Mouse (Mus musculus) Patski (cell line): Measurements from ENCODE around the gene Hoxc5. TPM values are rescaled to one million over a fixed set of nuclear protein-coding genes. Genes with fewer than 3 reads are reported as not detected.
A peak's percentile ranks its signal among the peaks of the same experiment; 100 is the strongest.

Experiments used
- ATAC-seq: fragments of 100-300 bp; one replicate; pipeline ENCODE4 v1.8.0; 2021
- CTCF ChIA-PET: fragments of 350-600 bp; sonication (Branson Sonifier 250); formaldehyde crosslinking; loops from one replicate; lab custom pipeline; 2022; ENCODE audit warnings: inconsistent platforms; lab: Charles Lee
- POLR2A ChIA-PET: fragments of 350-600 bp; sonication (Branson Sonifier 250); formaldehyde crosslinking; loops from one replicate; lab custom pipeline; 2022; ENCODE audit warnings: antibody characterized with exemption, inconsistent platforms; lab: Charles Lee
- DNase-seq: peaks from one replicate; pipeline ENCODE4 v3.0.0-alpha.2; 2011; ENCODE audit warnings: low read depth, low spot score
- H3K27me3 ChIP-seq: fragments of 371-371 bp; one replicate; pipeline ENCODE4 v1.5.1; 2021
- CTCF ChIP-seq: fragments of 100-300 bp; IDR thresholded peaks from one replicate; pipeline ENCODE4 v1.5.1; 2021
- in situ Hi-C: fragments of 300-500 bp; cut with MboI; formaldehyde crosslinking; loops from 3 replicates; pipeline ENCODE4 v1.11.1; 2018; ENCODE audit warnings: low pct_unique_long_range_greater_than_20kb, mixed read lengths
- polyA plus RNA-seq: library from polyadenylated mRNA; unstranded; gene quantifications from one replicate; pipeline ENCODE4 v1.2.3, GENCODE M21; 2021

Hoxc5 gene
- polyA plus RNA-seq, 1 experiment from 2014 or later: 0.56 TPM

DNA sequence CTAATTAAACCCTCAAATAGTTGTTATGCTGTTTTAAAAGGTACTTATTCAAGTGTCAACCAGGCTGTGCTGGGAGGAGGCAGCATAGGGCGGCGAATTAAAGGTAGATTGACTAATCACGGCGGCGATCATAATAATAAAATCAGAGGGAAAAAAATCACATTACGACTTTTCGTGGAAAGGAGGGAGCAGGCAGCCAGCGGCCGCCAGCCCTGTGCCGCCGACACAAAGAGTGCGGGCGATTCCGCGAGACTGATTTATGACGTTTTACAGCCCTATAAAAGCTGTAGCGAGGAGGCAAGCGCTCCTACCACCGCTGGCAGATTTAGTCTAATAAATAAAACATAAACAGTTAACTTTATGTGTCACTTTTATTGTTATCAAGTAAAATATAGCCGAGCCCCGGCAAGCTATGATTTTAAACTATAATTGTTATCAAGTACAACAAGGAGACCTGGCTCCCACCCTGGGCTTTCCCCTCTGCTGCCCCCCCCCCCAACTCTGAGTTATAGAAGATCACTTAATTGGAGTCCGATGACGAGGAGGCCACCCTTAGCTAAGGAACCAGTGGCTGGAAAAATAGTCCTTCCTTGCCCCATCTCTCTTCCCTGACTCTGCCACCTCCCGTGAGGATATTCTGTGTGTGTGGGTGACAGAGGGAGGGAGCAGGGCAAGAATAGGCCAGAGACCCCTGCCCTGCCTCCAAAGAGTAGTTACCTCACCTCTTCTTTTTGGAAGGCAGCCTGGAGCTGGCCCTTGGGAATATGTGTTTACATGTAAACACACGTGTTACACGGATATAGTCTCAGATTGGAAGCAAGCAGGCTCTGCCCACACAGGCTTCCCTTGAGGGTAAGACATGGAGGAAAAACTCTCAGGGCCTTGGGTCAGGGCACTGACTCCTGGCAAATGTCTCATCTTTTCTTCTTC, 65.7 kb downstream of the Hoxc5 start:
- in situ Hi-C loops: no loop called here
- no peak for ATAC-seq

DNA sequence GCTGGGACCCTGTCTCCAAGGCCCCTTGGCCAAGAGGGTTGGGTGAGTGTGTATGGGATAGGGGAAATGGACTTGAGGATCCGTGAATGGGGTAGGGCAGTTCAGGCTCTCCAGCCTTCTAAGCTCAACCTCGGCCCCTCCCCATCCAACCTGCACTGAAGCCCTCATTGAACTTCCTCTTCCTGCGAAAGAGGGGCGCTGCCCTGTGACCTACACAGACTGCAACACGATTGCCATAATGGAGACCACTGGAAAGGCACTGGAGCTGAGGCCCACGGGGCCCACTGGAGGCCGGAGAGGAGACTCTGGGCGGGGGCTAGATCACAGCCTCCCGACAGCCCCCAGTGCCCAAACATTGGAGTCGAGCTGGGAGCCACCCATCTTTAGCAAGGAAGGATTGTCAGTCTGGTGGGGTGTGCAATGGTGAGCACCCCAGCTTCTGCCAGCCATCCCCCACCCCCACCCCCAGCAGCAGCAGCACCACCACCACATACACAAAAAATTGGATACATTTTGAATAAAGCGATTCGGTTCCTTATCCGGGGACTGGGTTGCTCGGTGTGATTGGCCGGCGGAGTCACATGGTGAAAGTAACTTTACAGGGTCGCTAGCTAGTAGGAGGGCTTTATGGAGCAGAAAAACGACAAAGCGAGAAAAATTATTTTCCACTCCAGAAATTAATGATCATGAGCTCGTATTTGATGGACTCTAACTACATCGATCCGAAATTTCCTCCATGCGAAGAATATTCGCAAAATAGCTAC, 67.0 kb downstream of the Hoxc5 start:
- ChIA-PET CTCF (interaction anchor here (1.3 kb wide), 1 partner anchor 9 kb away, joined by 4 read pairs; no protein-coding TSS in a partner anchor), POLR2A (interaction anchor here (0.8 kb wide), 1 partner anchor 44 kb away, joined by 3 read pairs; no protein-coding TSS in a partner anchor)
- no peaks in the 10 kb centered on the region for H3K27me3 ChIP-seq
- no peak for DNase-seq
- TF ChIP-seq CTCF: no peak
- ATAC-seq: no peak
- in situ Hi-C loops: no loop called here

More for the DNA sequence above, 65.7 kb downstream of the Hoxc5 start:
- TF ChIP-seq CTCF: no peak
- H3K27me3 ChIP-seq: no peaks in the 10 kb centered on the region
- ChIA-PET POLR2A (no interaction called here), CTCF (no interaction called here)
- DNase-seq: no peak

DNA sequence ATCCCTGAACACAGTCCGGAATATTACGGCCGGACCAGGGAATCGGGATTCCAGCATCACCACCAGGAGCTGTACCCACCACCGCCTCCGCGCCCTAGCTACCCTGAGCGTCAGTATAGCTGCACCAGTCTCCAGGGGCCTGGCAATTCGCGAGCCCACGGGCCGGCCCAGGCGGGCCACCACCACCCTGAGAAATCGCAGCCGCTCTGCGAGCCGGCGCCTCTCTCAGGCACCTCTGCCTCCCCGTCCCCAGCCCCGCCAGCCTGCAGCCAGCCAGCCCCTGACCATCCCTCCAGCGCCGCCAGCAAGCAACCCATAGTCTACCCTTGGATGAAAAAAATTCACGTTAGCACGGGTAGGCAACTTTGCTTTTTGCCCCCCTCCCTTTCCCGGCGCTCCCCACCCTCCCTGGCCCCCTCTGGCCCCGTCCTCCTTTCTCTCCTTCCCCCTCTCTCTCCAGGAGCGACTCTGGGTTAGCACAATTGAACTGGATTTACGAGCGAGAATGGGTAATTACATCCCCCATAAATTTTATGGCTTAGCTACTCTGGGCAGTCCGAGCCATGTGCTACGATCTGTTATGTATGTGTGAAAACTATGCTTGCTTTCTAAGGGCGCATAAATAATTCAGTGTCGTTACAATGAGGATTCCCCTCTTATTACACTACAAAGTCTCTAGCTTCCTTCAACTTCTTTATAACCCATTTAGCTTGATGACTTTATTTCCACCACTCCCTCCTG, 67.7 kb downstream of the Hoxc5 start:
- ChIA-PET POLR2A (interaction anchor here (0.8 kb wide), 1 partner anchor 43 kb away, joined by 3 read pairs; no protein-coding TSS in a partner anchor), CTCF (interaction anchor here (1.3 kb wide), 1 partner anchor 9 kb away, joined by 4 read pairs; no protein-coding TSS in a partner anchor)
- ATAC-seq: peak; percentile 29
- TF ChIP-seq CTCF: no peak
- H3K27me3 ChIP-seq: no peaks in the 10 kb centered on the region
- DNase-seq: no peak
- in situ Hi-C loops: no loop called here

DNA sequence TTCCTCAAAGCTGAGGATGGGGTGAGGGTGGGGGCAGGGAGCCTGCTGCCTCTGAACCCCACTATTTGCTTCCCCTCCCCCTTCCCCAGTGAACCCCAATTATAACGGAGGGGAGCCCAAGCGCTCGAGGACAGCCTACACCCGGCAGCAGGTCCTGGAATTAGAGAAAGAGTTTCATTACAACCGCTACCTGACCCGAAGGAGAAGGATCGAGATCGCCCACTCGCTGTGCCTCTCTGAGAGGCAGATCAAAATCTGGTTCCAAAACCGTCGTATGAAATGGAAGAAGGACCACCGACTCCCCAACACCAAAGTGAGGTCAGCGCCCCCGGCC, 68.3 kb downstream of the Hoxc5 start:
- no peaks in the 10 kb centered on the region for H3K27me3 ChIP-seq
- ChIA-PET CTCF (no interaction called here), POLR2A (no interaction called here)
- ATAC-seq (no peak), DNase-seq (no peak)
- no peak for TF ChIP-seq CTCF
- in situ Hi-C loops: no loop called here

GRCm38 (mm10) chr15:103037579-103037978, 70.3 kb downstream of the Hoxc5 start:
- DNase-seq (no peak), ATAC-seq (no peak)
- POLR2A ChIA-PET: no interaction called here
- TF ChIP-seq CTCF: no peak
- CTCF ChIA-PET: interaction anchor here (1.8 kb wide), 1 partner anchor 31 kb away, joined by 4 read pairs; no protein-coding TSS in a partner anchor
- no peaks in the 10 kb centered on the region for H3K27me3 ChIP-seq
- in situ Hi-C loops: no loop called here

- in situ Hi-C loops: no loop called here
- H3K27me3 ChIP-seq: no peaks in the 10 kb centered on the region
- CTCF ChIA-PET: interaction anchor here (1.8 kb wide), 1 partner anchor 30 kb away, joined by 4 read pairs; no protein-coding TSS in a partner anchor
- no peak for TF ChIP-seq CTCF
- POLR2A ChIA-PET: interaction anchor here (0.7 kb wide), 1 partner anchor 99 kb away, joined by 3 read pairs; no protein-coding TSS in a partner anchor
- ATAC-seq: no peak
- no peak for DNase-seq
Measured at GRCm38 (mm10) chr15:103038701-103039480, 71.6 kb downstream of the Hoxc5 start.

DNA sequence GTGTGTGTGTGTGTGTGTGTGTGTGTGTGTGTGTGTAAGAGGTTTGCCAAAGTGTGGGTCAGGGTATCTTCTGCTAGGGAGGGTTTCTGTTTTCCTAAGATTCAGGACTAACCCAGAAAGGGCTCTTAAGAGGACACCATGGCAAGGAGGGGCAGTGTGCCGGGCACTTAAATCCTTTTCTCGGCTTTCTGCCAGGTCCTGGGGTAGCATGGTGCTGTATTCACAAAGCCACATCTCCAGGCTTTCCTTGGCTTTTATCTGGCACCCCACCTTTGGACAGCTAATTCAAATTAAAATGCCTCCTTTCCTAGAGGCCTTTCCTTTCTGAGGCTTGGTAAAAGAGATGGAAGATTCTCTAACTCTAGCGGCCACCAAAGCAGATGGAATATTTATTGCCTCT, 72.4 kb downstream of the Hoxc5 start:
- POLR2A ChIA-PET: interaction anchor here (0.6 to 0.7 kb wide), 2 partner anchors 14 to 98 kb away, joined by 3 to 9 read pairs; no protein-coding TSS in a partner anchor
- no peak for ATAC-seq

DNA sequence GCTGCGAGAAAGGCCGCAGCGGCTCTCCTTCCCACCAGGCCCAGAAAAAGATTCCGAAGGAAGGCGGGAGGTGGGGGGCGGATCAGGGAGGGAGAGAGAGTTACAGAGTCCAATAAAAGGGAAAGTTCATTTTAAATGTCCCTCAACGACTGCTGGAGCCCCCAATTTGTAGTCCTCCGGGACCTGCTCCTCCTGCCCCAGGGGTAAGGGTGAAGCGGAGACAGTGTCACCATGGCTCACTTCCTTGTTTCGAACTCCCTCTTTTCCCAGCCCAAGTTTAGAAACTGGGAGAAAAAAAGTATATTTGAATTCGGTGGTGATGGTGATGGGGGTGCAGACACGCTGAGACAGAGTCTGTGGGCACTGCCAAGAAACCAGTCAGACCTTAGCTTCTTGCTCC, 73.4 kb downstream of the Hoxc5 start:
- TF ChIP-seq CTCF: no peak
- ChIA-PET POLR2A (no interaction called here), CTCF (no interaction called here)
- DNase-seq (no peak), ATAC-seq (no peak)
- H3K27me3 ChIP-seq: no peaks in the 10 kb centered on the region
- in situ Hi-C loops: no loop called here

More for the DNA sequence above, 72.4 kb downstream of the Hoxc5 start:
- in situ Hi-C loops: no loop called here
- CTCF ChIA-PET: no interaction called here
- H3K27me3 ChIP-seq: no peaks in the 10 kb centered on the region
- TF ChIP-seq CTCF: no peak
- no peak for DNase-seq

DNA sequence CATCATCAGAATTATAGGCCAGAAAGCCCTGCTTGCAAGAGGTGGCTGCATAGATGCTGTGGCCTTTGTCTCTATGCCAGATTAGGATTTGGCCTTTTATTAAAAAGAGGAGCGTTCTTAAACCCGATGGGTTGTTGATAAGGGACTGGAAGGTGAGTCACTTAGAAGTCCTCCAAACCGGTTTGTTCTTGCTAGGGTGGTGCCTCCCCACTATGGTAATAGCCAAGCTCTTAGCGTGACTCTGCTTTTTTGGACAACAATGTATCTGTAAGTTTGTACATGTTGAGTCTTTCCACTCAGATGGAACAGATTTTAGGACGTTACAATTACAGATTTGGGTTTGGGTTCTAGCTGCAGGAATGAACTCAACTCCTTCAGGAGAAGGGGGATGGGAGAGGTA, 74.4 kb downstream of the Hoxc5 start:
- CTCF ChIA-PET: interaction anchor here (1.0 kb wide), 1 partner anchor 13 kb away, joined by 3 read pairs; no protein-coding TSS in a partner anchor
- no peaks in the 10 kb centered on the region for H3K27me3 ChIP-seq
- POLR2A ChIA-PET: no interaction called here
- in situ Hi-C loops: no loop called here
- ATAC-seq (no peak), DNase-seq (no peak)
- TF ChIP-seq CTCF: no peak
